ENCODE assay signal across 8 mouse cellular contexts in the genomic region with DNA sequence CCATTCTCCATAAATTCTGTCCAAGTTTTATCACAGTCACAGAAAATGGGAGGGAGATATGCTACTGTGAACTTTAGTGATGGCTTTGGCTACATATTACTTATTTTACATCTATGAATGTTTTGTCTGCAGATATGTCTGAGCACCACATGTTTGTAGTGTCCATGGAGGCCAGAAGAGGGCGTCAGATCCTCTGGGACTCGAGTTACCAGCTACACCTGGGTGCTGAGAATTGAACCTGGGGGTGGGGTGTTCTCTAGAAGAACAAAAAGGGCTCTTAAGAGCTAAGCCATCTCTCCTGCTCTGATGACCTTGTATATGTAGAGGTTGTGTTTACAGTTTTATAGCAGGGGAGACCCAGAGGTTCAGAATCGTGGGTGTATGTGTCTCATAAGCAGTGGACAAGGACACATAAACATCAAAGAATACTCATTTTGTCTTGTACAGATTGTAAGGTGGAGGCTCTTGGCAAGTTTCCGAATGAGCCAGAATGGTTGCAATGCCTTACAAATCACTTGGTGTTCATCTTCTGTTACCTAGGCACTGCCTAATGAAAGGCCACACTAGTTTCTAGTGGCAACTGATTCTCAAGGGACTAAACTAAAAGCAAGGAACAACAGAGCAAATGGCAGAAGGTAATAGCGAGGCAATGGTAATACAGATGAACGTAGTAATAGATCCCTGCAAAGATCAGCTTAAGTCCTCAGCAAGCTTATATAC. TPM values are rescaled to one million over a fixed set of nuclear protein-coding genes. Genes with fewer than 3 reads are reported as not detected.
DNase-seq lines count a peak whose midpoint lies in the region; ATAC-seq and TF ChIP-seq lines count a peak whose summit lies in the region.

No protein-coding gene starts in this region.

- no peaks in the 10 kb centered on the region for H3K9me3 ChIP-seq in embryonic facial prominence, embryonic 11.5 days (replicated peaks; ENCODE audit: control insufficient read depth, low read length)
- no peaks in the 10 kb centered on the region for H3K9me3 ChIP-seq in limb, embryonic 11.5 days (ENCODE audit: control insufficient read depth, low read length)

- WGBS in embryonic facial prominence, embryonic 11.5 days = 47% methylated on average over 6 of the region's 6 CpGs
- WGBS in limb, embryonic 11.5 days = 47% methylated on average over 6 of the region's 6 CpGs

- no peak overlapping the region for H3K9ac ChIP-seq in embryonic facial prominence, embryonic 11.5 days (replicated peaks; ENCODE audit: low read length)
- no peak overlapping the region for H3K9ac ChIP-seq in limb, embryonic 11.5 days (ENCODE audit: low read length)

- TF ChIP-seq CTCF in layer of hippocampus, adult 2 months (conservative IDR thresholded peaks at IDR 0.05) = peak; percentile 46

- no peaks in the 10 kb centered on the region for H3K4me1 ChIP-seq in embryonic facial prominence, embryonic 11.5 days (ENCODE audit: control insufficient read depth, insufficient read depth, low read length)
- 0 out of 2 replicates have a peak, but pooled peaks cover 4% of the 10 kb centered on the region for H3K4me1 ChIP-seq in limb, embryonic 11.5 days (ENCODE audit: control insufficient read depth, insufficient read depth, low read length)

- peak overlapping the region; percentile 93 for H3K4me3 ChIP-seq in layer of hippocampus, adult 2 months
- H3K4me3 ChIP-seq in embryonic facial prominence, embryonic 11.5 days (ENCODE audit: low read depth, low read length) = peak overlapping the region; percentile 94
- H3K4me3 ChIP-seq in limb, embryonic 11.5 days (ENCODE audit: low read depth, low read length) = 0 out of 2 replicates have a peak overlapping the region, but pooled peaks have one; percentile 96

- no peak for DNase-seq in layer of hippocampus, adult 2 months (ENCODE audit: low spot score in 2 of 2)
- DNase-seq in layer of hippocampus, adult 8-10 months (ENCODE audit: low spot score in 2 of 2) = no peak
- DNase-seq in embryonic facial prominence, embryonic 11.5 days (ENCODE audit: low spot score) = no peak
- no peak for DNase-seq in limb, embryonic 11.5 days (ENCODE audit: low spot score)
- peak; percentile 11 for DNase-seq in retina, embryonic 14.5 days (ENCODE audit: low spot score)
- DNase-seq in ovary, adult 18-20 months (ENCODE audit: low spot score) = no peak
- no peak for DNase-seq in urinary bladder, postnatal 25 days (ENCODE audit: low spot score)
- DNase-seq in adrenal gland, adult 2 months = no peak

- no peaks in the 10 kb centered on the region for H3K27me3 ChIP-seq in embryonic facial prominence, embryonic 11.5 days (ENCODE audit: control insufficient read depth, insufficient read depth, low read length)
- H3K27me3 ChIP-seq in limb, embryonic 11.5 days (ENCODE audit: control insufficient read depth, insufficient read depth, low read length) = no peaks in the 10 kb centered on the region

- no peaks in the 10 kb centered on the region for H3K36me3 ChIP-seq in embryonic facial prominence, embryonic 11.5 days (replicated peaks; ENCODE audit: control insufficient read depth, insufficient read depth, low read depth, low read length)
- H3K36me3 ChIP-seq in limb, embryonic 11.5 days (ENCODE audit: control insufficient read depth, insufficient read depth, low read length) = no peaks in the 10 kb centered on the region

- no peak for ATAC-seq in embryonic facial prominence, embryonic 11.5 days (replicated peaks; ENCODE audit: insufficient number of reproducible peaks, low FRiP score, low TSS enrichment, low read depth)
- no peak for ATAC-seq in limb, embryonic 11.5 days (ENCODE audit: insufficient number of reproducible peaks, low FRiP score, low TSS enrichment, low read depth)

- peak overlapping the region; percentile 97 for H3K27ac ChIP-seq in layer of hippocampus, adult 2 months
- no peak overlapping the region for H3K27ac ChIP-seq in embryonic facial prominence, embryonic 11.5 days (replicated peaks; ENCODE audit: low read depth, low read length)
- H3K27ac ChIP-seq in limb, embryonic 11.5 days (replicated peaks; ENCODE audit: low read depth, low read length) = no peak overlapping the region

- peak overlapping the region; percentile 74; the same call in 1 of the 2 replicates for H3K4me2 ChIP-seq in embryonic facial prominence, embryonic 11.5 days (ENCODE audit: low read depth, low read length)
- H3K4me2 ChIP-seq in limb, embryonic 11.5 days (ENCODE audit: low read depth, severe bottlenecking) = peak overlapping the region; percentile 74

RNA-seq across cellular contexts. Expression of gene Rnf145, which starts 1.0 kb away (rescaled TPM):
- 10 to 100 TPM; 95.7 to 97.0 TPM for total RNA-seq in layer of hippocampus, adult 2 months (2021)
- 100 to 1,000 TPM in 1 of 4 experiments, 10 to 100 TPM in 3; 77.6 to 108 (median 86.9) TPM for total RNA-seq in layer of hippocampus, adult 8-10 months (2022)
- polyA plus RNA-seq in embryonic facial prominence, embryonic 11.5 days (2014; fragmentation: Nextera tagmentation; extraction: Ambion mirVana) = 102 and 104 TPM in 2 replicates
- polyA plus RNA-seq in limb, embryonic 11.5 days (2014; fragmentation: Nextera tagmentation; extraction: Ambion mirVana) = 95.3 and 96.1 TPM in 2 replicates
- total RNA-seq in adrenal gland, adult 2 months (2021) = 10 to 100 TPM; 62.2 to 75.5 TPM
- 204 and 238 TPM in 2 replicates for polyA plus RNA-seq in adrenal gland, adult 2 months (2012; rRNA removed)

RNA-seq across cellular contexts. Expression of gene Ublcp1, which starts 47.4 kb away (rescaled TPM):
- total RNA-seq in layer of hippocampus, adult 2 months (2021) = 10 to 100 TPM; 50.1 to 50.4 TPM
- 10 to 100 TPM; 47.9 to 53.0 (median 48.9) TPM for total RNA-seq in layer of hippocampus, adult 8-10 months (2022)
- polyA plus RNA-seq in embryonic facial prominence, embryonic 11.5 days (2014; fragmentation: Nextera tagmentation; extraction: Ambion mirVana) = 77.1 and 80.9 TPM in 2 replicates
- 76.7 and 76.8 TPM in 2 replicates for polyA plus RNA-seq in limb, embryonic 11.5 days (2014; fragmentation: Nextera tagmentation; extraction: Ambion mirVana)
- 10 to 100 TPM; 34.3 to 47.8 TPM for total RNA-seq in adrenal gland, adult 2 months (2021)
- 1.6 and 2.3 TPM in 2 replicates for polyA plus RNA-seq in adrenal gland, adult 2 months (2012; rRNA removed)
